Mouse (Mus musculus): ENCODE data around the gene Atxn1. TPM values are rescaled to one million over a fixed set of nuclear protein-coding genes. Genes with fewer than 3 reads are reported as not detected.

The Atxn1 gene
- total and polyA plus RNA-seq, 3 experiments = 9.4 to 61.0 (median 25.0) TPM

- DNase-seq (ENCODE audit: low spot score) = no peak
- Histone ChIP-seq H3K4me3 (ENCODE audit: low read depth, low read length) (no peak overlapping the region), H3K36me3 (replicated peaks) (peaks cover 74% of the 10 kb centered on the region), H3K27me3 (ENCODE audit: insufficient read depth, low read length) (no peaks in the 10 kb centered on the region), H3K4me1 (ENCODE audit: insufficient read depth, low read depth, low read length) (peaks cover 4% of the 10 kb centered on the region), H3K9me3 (replicated peaks) (no peaks in the 10 kb centered on the region)
- no peak for TF ChIP-seq CTCF (IDR thresholded peaks at IDR 0.05; ENCODE audit: low read depth, low read length)
- TF ChIP-seq GATA1 (IDR thresholded peaks at IDR 0.05; ENCODE audit: borderline replicate concordance, low read length) = no peak
- TF ChIP-seq POLR2AphosphoS5 (IDR thresholded peaks at IDR 0.05; ENCODE audit: insufficient replicate concordance, low read depth, low read length) = no peak
- TF ChIP-seq TAL1 (conservative IDR thresholded peaks at IDR 0.05; ENCODE audit: low read depth, low read length) = no peak
- TF ChIP-seq GATA2 (IDR thresholded peaks at IDR 0.05; ENCODE audit: borderline replicate concordance, low read depth, low read length) = no peak
- ATAC-seq (ENCODE audit: extremely low read depth, insufficient number of reproducible peaks, low FRiP score, poor library complexity, severe bottlenecking) = no peak
Measured at GRCm38 (mm10) chr13:45806600-45807525, 157.9 kb downstream of the Atxn1 start.

DNA sequence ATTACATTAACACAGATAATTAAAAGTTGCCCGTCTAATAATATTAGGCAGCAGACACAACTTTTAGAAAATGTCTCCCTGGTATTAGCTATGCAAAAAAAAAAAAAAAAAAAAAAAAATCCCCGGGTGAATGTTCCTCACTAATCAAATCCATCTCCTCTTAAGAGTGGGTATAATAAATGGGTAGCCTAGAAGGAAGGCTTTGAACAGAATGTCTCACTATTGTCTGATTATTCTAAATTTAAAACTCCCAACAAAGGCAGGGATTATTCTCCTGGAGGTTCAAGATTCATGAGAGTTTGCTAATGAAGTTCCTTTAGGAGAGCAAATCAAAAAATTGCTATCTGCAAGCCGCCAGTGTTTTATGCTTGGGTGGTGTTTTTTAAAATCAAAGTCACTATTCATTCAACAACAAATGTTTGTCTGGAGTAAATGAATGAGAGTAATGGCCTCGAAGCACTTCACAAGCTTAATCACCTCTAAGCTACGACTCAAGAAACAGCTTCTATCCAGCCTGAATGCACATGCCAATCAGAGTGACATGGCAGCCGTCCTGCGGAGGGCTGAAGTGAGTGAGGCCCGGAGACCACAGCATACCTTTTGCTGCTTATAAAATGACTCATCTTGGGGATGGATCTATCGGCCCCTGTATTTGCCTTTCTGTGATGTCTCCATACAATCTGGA is 158.8 kb downstream of the Atxn1 start:
- no peak overlapping the region for H3K4me3 ChIP-seq (ENCODE audit: low read depth, low read length)
- no peak for ATAC-seq (ENCODE audit: extremely low read depth, insufficient number of reproducible peaks, low FRiP score, poor library complexity, severe bottlenecking)
- H3K36me3 ChIP-seq (replicated peaks) = peaks cover 77% of the 10 kb centered on the region
- H3K9me3 ChIP-seq (replicated peaks) = no peaks in the 10 kb centered on the region
- no peak for DNase-seq (ENCODE audit: low spot score)
- peaks cover 4% of the 10 kb centered on the region for H3K4me1 ChIP-seq (ENCODE audit: insufficient read depth, low read depth, low read length)
- TF ChIP-seq GATA1 (IDR thresholded peaks at IDR 0.05; ENCODE audit: borderline replicate concordance, low read length) (no peak), TAL1 (conservative IDR thresholded peaks at IDR 0.05; ENCODE audit: low read depth, low read length) (no peak), POLR2AphosphoS5 (IDR thresholded peaks at IDR 0.05; ENCODE audit: insufficient replicate concordance, low read depth, low read length) (no peak), GATA2 (IDR thresholded peaks at IDR 0.05; ENCODE audit: borderline replicate concordance, low read depth, low read length) (no peak), CTCF (IDR thresholded peaks at IDR 0.05; ENCODE audit: low read depth, low read length) (no peak)
- no peaks in the 10 kb centered on the region for H3K27me3 ChIP-seq (ENCODE audit: insufficient read depth, low read length)

DNA sequence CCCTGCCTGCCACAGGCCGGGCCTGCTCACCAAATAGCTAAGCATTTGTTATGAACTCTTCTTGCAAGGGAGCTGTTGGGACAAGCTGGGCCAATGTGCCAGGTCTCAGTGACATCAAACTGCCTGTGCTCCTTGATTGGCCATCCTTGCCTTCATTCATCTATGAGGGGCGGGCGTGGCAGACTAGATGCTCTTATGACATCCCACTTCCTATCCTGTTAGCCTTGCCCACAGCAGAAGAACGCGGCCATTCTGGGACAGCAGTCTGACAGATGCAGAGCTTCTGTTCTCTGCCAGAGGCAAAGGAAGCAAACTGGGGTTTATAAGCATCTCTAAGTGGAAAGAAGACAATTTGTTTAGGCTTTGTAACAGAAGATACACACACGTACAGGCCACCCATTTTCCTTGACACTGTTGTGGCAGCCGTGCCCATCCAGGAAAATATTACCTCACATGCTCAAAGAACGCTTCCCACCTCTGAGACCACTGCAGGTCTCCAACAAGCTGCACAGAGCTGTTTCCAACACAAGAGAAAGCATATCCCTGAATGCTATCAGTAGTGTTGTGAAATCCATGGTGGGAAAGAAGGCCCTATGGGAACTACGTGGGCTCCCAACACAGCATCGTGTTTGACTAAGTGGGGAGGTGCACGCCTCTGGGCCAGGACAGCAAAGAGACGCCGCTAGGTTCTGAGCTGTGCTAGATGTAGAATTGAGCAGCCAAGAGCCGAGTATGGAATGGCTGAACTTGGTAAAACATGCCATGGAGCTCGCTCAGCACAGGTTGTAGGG is 162.0 kb downstream of the Atxn1 start:
- DNase-seq (ENCODE audit: low spot score) = no peak
- H3K4me1 ChIP-seq (ENCODE audit: insufficient read depth, low read depth, low read length) = no peaks in the 10 kb centered on the region
- H3K36me3 ChIP-seq (replicated peaks) = peaks cover 53% of the 10 kb centered on the region
- no peaks in the 10 kb centered on the region for H3K27me3 ChIP-seq (ENCODE audit: insufficient read depth, low read length)
- no peak for ATAC-seq (ENCODE audit: extremely low read depth, insufficient number of reproducible peaks, low FRiP score, poor library complexity, severe bottlenecking)
- no peaks in the 10 kb centered on the region for H3K9me3 ChIP-seq (replicated peaks)
- no peak for TF ChIP-seq GATA2 (IDR thresholded peaks at IDR 0.05; ENCODE audit: borderline replicate concordance, low read depth, low read length)
- TF ChIP-seq POLR2AphosphoS5 (IDR thresholded peaks at IDR 0.05; ENCODE audit: insufficient replicate concordance, low read depth, low read length) = no peak
- TF ChIP-seq CTCF (IDR thresholded peaks at IDR 0.05; ENCODE audit: low read depth, low read length) = no peak
- no peak for TF ChIP-seq TAL1 (conservative IDR thresholded peaks at IDR 0.05; ENCODE audit: low read depth, low read length)
- TF ChIP-seq GATA1 (IDR thresholded peaks at IDR 0.05; ENCODE audit: borderline replicate concordance, low read length) = no peak
- no peak overlapping the region for H3K4me3 ChIP-seq (ENCODE audit: low read depth, low read length)

DNA sequence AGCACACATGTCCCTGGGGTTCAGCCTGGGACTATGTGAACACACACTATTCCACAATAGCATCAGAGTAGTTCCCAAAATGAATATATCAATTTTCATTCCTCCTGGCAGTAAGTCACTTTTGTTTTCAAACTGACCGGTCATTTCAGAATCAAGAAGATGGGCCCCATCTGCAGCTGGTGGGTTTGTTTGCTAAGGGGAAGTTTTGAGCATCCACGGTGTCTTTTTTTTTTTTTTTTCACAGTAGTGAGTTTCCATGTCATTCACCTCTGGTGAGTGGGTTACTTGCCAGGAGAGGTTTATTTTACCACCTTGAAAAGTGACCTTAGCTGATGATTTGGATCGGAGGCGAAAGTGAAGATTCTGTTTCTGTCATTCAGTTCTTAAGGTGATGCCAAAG is 166.6 kb downstream of the Atxn1 start:
- Histone ChIP-seq H3K27me3 (ENCODE audit: insufficient read depth, low read length) (no peaks in the 10 kb centered on the region), H3K4me1 (ENCODE audit: insufficient read depth, low read depth, low read length) (no peaks in the 10 kb centered on the region), H3K36me3 (replicated peaks) (peaks cover 59% of the 10 kb centered on the region), H3K4me3 (ENCODE audit: low read depth, low read length) (no peak overlapping the region), H3K9me3 (replicated peaks) (no peaks in the 10 kb centered on the region)
- DNase-seq (ENCODE audit: low spot score) (no peak), ATAC-seq (ENCODE audit: extremely low read depth, insufficient number of reproducible peaks, low FRiP score, poor library complexity, severe bottlenecking) (no peak)
- TF ChIP-seq POLR2AphosphoS5 (IDR thresholded peaks at IDR 0.05; ENCODE audit: insufficient replicate concordance, low read depth, low read length) = no peak
- no peak for TF ChIP-seq TAL1 (conservative IDR thresholded peaks at IDR 0.05; ENCODE audit: low read depth, low read length)
- TF ChIP-seq GATA1 (IDR thresholded peaks at IDR 0.05; ENCODE audit: borderline replicate concordance, low read length) = no peak
- no peak for TF ChIP-seq GATA2 (IDR thresholded peaks at IDR 0.05; ENCODE audit: borderline replicate concordance, low read depth, low read length)
- TF ChIP-seq CTCF (IDR thresholded peaks at IDR 0.05; ENCODE audit: low read depth, low read length) = no peak

- H3K27me3 ChIP-seq (ENCODE audit: insufficient read depth, low read length) = no peaks in the 10 kb centered on the region
- TF ChIP-seq POLR2AphosphoS5 (IDR thresholded peaks at IDR 0.05; ENCODE audit: insufficient replicate concordance, low read depth, low read length) (no peak), GATA1 (IDR thresholded peaks at IDR 0.05; ENCODE audit: borderline replicate concordance, low read length) (no peak), TAL1 (conservative IDR thresholded peaks at IDR 0.05; ENCODE audit: low read depth, low read length) (no peak), CTCF (IDR thresholded peaks at IDR 0.05; ENCODE audit: low read depth, low read length) (no peak), GATA2 (IDR thresholded peaks at IDR 0.05; ENCODE audit: borderline replicate concordance, low read depth, low read length) (no peak)
- ATAC-seq (ENCODE audit: extremely low read depth, insufficient number of reproducible peaks, low FRiP score, poor library complexity, severe bottlenecking) = no peak
- no peak for DNase-seq (ENCODE audit: low spot score)
- peaks cover 59% of the 10 kb centered on the region for H3K36me3 ChIP-seq (replicated peaks)
- no peaks in the 10 kb centered on the region for H3K9me3 ChIP-seq (replicated peaks)
- H3K4me3 ChIP-seq (ENCODE audit: low read depth, low read length) = no peak overlapping the region
- no peaks in the 10 kb centered on the region for H3K4me1 ChIP-seq (ENCODE audit: insufficient read depth, low read depth, low read length)
Measured at GRCm38 (mm10) chr13:45797696-45798095, 167.1 kb downstream of the Atxn1 start.
